Mouse (Mus musculus): ENCODE data around the gene Insm1. TPM values are rescaled to one million over a fixed set of nuclear protein-coding genes. Genes with fewer than 3 reads are reported as not detected.

The Insm1 gene
- polyA plus RNA-seq, 1 experiment from 2014 or later: 12.2 TPM

GRCm38 (mm10) chr2:146227646-146228045, 5.9 kb downstream of the Insm1 start:
- no peak overlapping the region for H3K4me3 ChIP-seq
- no peak overlapping the region for H3K9ac ChIP-seq (replicated peaks)
- H3K27me3 ChIP-seq: peaks cover 63% of the 10 kb centered on the region
- H3K4me1 ChIP-seq: peaks cover 28% of the 10 kb centered on the region
- H3K36me3 ChIP-seq: no peaks in the 10 kb centered on the region
- no peak overlapping the region for H3K27ac ChIP-seq (replicated peaks)
- 59% methylated on average over 3 of the region's 3 CpGs for WGBS
- no peaks in the 10 kb centered on the region for H3K9me3 ChIP-seq
- ATAC-seq (ENCODE audit: low FRiP score, low read depth): no peak
- H3K4me2 ChIP-seq (replicated peaks): no peak overlapping the region

DNA sequence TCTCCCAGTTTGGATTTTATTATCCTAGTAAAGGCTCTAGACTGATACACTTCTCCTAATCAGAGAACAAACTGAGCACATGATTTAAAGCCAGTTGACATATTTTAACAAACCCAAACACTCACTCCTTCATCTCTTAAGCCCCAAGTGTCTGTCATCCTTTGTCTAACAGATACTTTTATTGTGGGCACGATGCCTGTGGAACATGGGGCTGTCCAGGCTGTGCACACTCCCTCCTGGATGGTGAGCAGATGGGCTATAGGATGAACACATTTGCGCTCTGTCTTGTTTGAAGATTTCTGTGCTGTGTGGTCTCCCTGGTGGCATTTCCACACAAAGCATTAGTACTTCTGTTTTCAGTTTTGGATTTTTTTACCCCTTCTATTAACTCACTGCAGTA, 6.7 kb downstream of the Insm1 start:
- Histone ChIP-seq H3K4me2 (replicated peaks) (no peak overlapping the region), H3K9ac (replicated peaks) (no peak overlapping the region), H3K4me3 (no peak overlapping the region), H3K36me3 (no peaks in the 10 kb centered on the region), H3K27ac (replicated peaks) (no peak overlapping the region), H3K4me1 (peaks cover 26% of the 10 kb centered on the region), H3K9me3 (no peaks in the 10 kb centered on the region), H3K27me3 (peaks cover 55% of the 10 kb centered on the region)
- 62% methylated on average over 2 of the region's 2 CpGs for whole genome bisulfite sequencing
- no peak for ATAC-seq (ENCODE audit: low FRiP score, low read depth)

DNA sequence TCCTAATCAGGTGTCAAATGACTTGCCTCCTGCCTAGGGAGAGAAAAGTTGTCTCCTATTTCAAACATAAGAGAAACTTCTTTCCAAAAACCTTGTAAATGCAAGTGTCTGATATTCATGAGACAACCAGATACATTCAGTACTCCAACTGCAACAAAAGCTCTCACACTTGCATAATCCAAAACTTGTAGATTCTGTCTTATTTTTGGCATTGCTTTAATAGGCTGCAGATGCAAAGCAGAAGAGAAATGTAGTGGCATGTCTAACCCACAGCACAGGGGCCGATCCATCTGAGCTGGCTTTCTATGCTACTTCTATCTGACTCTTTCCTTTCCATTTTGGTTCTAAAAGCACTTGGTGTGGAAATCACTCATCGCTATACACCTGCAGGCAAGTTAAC, 9.8 kb downstream of the Insm1 start:
- Histone ChIP-seq H3K9ac (replicated peaks) (no peak overlapping the region), H3K4me3 (no peak overlapping the region), H3K36me3 (no peaks in the 10 kb centered on the region), H3K4me2 (replicated peaks) (no peak overlapping the region), H3K9me3 (no peaks in the 10 kb centered on the region), H3K27me3 (peaks cover 34% of the 10 kb centered on the region), H3K4me1 (peaks cover 3% of the 10 kb centered on the region; the same call in 1 of the 2 replicates), H3K27ac (replicated peaks) (no peak overlapping the region)
- ATAC-seq (ENCODE audit: low FRiP score, low read depth): no peak
- 95% methylated on average over 2 of the region's 2 CpGs for WGBS

DNA sequence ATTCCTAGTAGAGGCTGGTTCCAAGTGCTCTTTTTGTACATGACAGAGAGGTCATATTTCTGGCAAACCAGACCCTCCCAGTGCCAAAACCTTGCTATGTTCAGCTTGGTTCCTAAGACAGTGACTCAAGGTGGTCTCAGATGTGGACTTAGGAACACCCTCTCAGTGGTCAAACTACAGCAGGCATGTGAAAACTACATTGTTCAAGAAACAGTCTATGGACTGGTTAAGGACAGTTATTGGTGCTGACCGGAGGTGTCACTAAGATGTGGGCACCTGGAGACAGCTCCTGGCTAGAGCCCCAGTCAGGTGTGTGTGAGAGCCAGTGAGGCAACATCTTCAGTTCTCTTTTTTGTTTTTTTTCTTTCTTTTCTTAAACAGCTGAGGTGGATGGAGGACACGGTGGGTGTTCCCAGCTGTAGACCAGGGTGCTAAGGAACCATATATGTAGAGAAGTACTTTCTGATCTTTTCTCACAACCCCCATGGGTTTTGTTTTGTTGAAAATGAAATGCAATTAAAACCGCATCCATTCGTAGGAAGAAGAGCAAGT, 17.6 kb downstream of the Insm1 start:
- no peak for ATAC-seq (ENCODE audit: low FRiP score, low read depth)
- no peaks in the 10 kb centered on the region for H3K27me3 ChIP-seq
- 91% methylated on average over 4 of the region's 4 CpGs for WGBS
- 0 out of 2 replicates have a peak, but pooled peaks cover 1% of the 10 kb centered on the region for H3K36me3 ChIP-seq
- no peak overlapping the region for H3K27ac ChIP-seq (replicated peaks)
- H3K4me1 ChIP-seq: no peaks in the 10 kb centered on the region
- no peak overlapping the region for H3K9ac ChIP-seq (replicated peaks)
- no peak overlapping the region for H3K4me2 ChIP-seq (replicated peaks)
- no peak overlapping the region for H3K4me3 ChIP-seq
- H3K9me3 ChIP-seq: no peaks in the 10 kb centered on the region

GRCm38 (mm10) chr2:146244049-146244448, 22.3 kb downstream of the Insm1 start:
- Histone ChIP-seq H3K4me1 (peaks cover 11% of the 10 kb centered on the region), H3K36me3 (0 out of 2 replicates have a peak, but pooled peaks cover 6% of the 10 kb centered on the region), H3K9ac (replicated peaks) (no peak overlapping the region), H3K27ac (replicated peaks) (no peak overlapping the region), H3K9me3 (no peaks in the 10 kb centered on the region), H3K4me3 (no peak overlapping the region), H3K27me3 (peaks cover 5% of the 10 kb centered on the region; the same call in 1 of the 2 replicates), H3K4me2 (replicated peaks) (no peak overlapping the region)
- 88% methylated on average over 2 of the region's 2 CpGs for WGBS
- ATAC-seq (ENCODE audit: low FRiP score, low read depth): no peak

GRCm38 (mm10) chr2:146245401-146245800, 23.7 kb downstream of the Insm1 start:
- Histone ChIP-seq H3K9me3 (no peaks in the 10 kb centered on the region), H3K4me3 (no peak overlapping the region), H3K4me2 (replicated peaks) (no peak overlapping the region), H3K27ac (replicated peaks) (no peak overlapping the region), H3K9ac (replicated peaks) (no peak overlapping the region), H3K4me1 (peaks cover 16% of the 10 kb centered on the region), H3K36me3 (0 out of 2 replicates have a peak, but pooled peaks cover 6% of the 10 kb centered on the region), H3K27me3 (peaks cover 5% of the 10 kb centered on the region; the same call in 1 of the 2 replicates)
- 59% methylated on average over 7 of the region's 7 CpGs for WGBS
- ATAC-seq (ENCODE audit: low FRiP score, low read depth): no peak

GRCm38 (mm10) chr2:146246409-146247075, 24.8 kb downstream of the Insm1 start:
- H3K4me2 ChIP-seq (replicated peaks): no peak overlapping the region
- peaks cover 16% of the 10 kb centered on the region for H3K4me1 ChIP-seq
- peaks cover 5% of the 10 kb centered on the region; the same call in 1 of the 2 replicates for H3K27me3 ChIP-seq
- no peak overlapping the region for H3K27ac ChIP-seq (replicated peaks)
- no peak overlapping the region for H3K4me3 ChIP-seq
- 74% methylated on average over 4 of the region's 4 CpGs for WGBS
- H3K9me3 ChIP-seq: no peaks in the 10 kb centered on the region
- H3K9ac ChIP-seq (replicated peaks): no peak overlapping the region
- 0 out of 2 replicates have a peak, but pooled peaks cover 6% of the 10 kb centered on the region for H3K36me3 ChIP-seq
- no peak for ATAC-seq (ENCODE audit: low FRiP score, low read depth)

GRCm38 (mm10) chr2:146247576-146247975, 25.9 kb downstream of the Insm1 start:
- Histone ChIP-seq H3K4me3 (no peak overlapping the region), H3K9me3 (no peaks in the 10 kb centered on the region), H3K4me2 (replicated peaks) (no peak overlapping the region), H3K27ac (replicated peaks) (no peak overlapping the region), H3K27me3 (peaks cover 5% of the 10 kb centered on the region; the same call in 1 of the 2 replicates), H3K4me1 (peaks cover 16% of the 10 kb centered on the region), H3K36me3 (0 out of 2 replicates have a peak, but pooled peaks cover 6% of the 10 kb centered on the region), H3K9ac (replicated peaks) (no peak overlapping the region)
- no peak for ATAC-seq (ENCODE audit: low FRiP score, low read depth)
- 43% methylated on average over 6 of the region's 6 CpGs for WGBS

DNA sequence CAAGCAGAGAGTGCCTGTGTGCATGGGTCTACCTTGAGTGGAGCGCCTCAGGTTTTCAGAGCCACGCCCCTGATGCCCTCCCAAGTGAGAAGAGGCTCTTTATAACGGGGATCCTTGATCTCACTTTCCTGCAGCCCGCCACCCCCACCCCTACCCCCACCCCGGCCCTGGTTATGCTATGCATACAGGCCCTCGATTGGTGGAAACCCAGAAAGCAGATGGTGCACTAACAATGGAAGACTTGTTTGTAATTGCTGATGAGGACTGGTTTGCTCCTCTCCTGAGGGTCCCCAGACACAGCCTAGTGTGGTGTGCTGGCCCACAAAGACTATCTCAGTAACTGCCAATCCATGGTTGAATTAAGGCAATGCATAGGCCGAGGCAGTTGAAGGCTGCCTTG, 27.3 kb downstream of the Insm1 start:
- WGBS: 59% methylated on average over 7 of the region's 7 CpGs
- no peak overlapping the region for H3K9ac ChIP-seq (replicated peaks)
- ATAC-seq (ENCODE audit: low FRiP score, low read depth): peak; percentile 87
- no peak overlapping the region for H3K4me3 ChIP-seq
- H3K4me1 ChIP-seq: peaks cover 16% of the 10 kb centered on the region
- H3K36me3 ChIP-seq: 0 out of 2 replicates have a peak, but pooled peaks cover 6% of the 10 kb centered on the region
- H3K27me3 ChIP-seq: peaks cover 5% of the 10 kb centered on the region; the same call in 1 of the 2 replicates
- peak overlapping the region; percentile 64 for H3K27ac ChIP-seq (replicated peaks)
- H3K4me2 ChIP-seq (replicated peaks): no peak overlapping the region
- H3K9me3 ChIP-seq: no peaks in the 10 kb centered on the region

DNA sequence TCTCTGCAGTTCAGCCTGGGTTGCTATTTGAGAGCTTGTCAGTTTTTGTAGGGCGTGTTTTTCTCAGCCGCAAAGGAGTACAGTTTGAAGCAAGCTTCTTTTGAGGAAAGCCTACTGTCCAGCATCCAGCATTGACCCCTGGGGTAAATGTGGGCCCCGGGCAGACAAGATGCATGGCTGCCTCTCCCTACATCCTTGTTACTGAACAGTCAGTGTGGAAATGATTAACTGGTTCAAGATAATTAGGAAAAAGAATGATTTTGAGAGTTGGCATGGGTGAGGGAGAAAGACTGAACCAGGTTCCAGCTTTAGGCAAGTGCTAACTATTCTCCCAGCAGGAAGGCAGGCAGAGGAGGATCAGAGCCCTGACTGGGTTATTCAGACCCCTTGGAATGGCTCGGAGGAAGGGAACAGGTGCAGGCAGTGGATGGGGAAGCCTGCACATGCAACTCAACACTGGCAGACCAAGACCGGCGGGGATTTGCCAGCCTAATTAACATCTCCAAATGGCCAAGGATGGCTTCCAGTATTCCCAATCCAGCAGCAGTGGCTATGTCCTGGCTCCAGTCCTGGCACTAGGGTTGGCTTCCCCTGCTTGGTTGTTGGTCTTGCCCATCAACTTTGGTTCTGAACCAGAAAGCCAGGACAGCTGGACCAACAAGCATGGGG, 28.6 kb downstream of the Insm1 start:
- H3K36me3 ChIP-seq: no peaks in the 10 kb centered on the region
- H3K4me2 ChIP-seq (replicated peaks): no peak overlapping the region
- 77% methylated on average over 6 of the region's 6 CpGs for WGBS
- H3K9ac ChIP-seq (replicated peaks): no peak overlapping the region
- peaks cover 16% of the 10 kb centered on the region for H3K4me1 ChIP-seq
- no peak for ATAC-seq (ENCODE audit: low FRiP score, low read depth)
- H3K27me3 ChIP-seq: peaks cover 5% of the 10 kb centered on the region; the same call in 1 of the 2 replicates
- H3K9me3 ChIP-seq: no peaks in the 10 kb centered on the region
- H3K27ac ChIP-seq (replicated peaks): no peak overlapping the region
- H3K4me3 ChIP-seq: no peak overlapping the region

DNA sequence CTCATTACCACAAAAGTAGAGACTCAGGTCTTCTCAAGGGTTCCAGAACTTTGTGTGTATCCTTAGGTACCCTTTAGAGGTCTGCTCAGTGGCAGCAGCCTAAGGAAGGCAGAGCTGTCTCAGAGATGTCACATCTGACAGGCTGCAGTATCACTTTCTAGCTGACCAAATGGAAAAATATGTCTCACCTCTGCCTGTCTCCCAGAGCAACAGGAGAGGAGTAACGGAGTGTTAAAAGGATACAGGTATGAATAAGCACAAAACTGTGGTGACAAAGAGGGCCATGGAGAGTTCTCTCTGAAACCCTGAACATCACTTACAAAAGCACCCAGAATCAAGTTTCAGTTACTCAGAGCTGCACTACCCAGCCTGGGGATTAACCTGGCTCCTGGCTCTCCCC, 32.7 kb downstream of the Insm1 start:
- Histone ChIP-seq H3K4me3 (no peak overlapping the region), H3K9ac (replicated peaks) (no peak overlapping the region), H3K9me3 (no peaks in the 10 kb centered on the region), H3K4me2 (replicated peaks) (no peak overlapping the region), H3K27me3 (peaks cover 7% of the 10 kb centered on the region), H3K4me1 (peaks cover 32% of the 10 kb centered on the region), H3K36me3 (no peaks in the 10 kb centered on the region), H3K27ac (replicated peaks) (no peak overlapping the region)
- WGBS: 96% methylated on average over 1 of the region's 1 CpGs
- ATAC-seq (ENCODE audit: low FRiP score, low read depth): no peak

DNA sequence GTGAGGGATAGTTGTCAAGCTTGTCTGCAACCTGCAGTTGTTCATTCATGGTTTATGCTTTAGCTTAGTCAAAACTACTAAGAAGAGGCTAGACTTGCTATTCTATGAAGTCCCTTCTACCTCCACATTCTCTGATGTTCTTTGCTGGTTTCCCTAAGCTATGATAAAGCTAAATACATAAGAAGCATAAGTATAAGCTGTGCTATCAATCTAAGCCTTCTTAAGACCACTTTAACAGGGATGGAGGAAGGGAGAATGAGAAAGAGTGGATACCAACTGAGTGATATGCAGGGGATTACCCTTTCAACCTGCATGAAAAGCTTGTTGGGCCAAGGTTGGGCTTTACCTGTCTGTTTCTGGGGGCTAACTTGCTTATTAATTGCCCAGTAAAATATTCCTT, 33.9 kb downstream of the Insm1 start:
- Histone ChIP-seq H3K4me3 (no peak overlapping the region), H3K4me1 (peaks cover 42% of the 10 kb centered on the region)

More for the DNA sequence above, 33.9 kb downstream of the Insm1 start:
- no peak overlapping the region for H3K9ac ChIP-seq (replicated peaks)
- no peaks in the 10 kb centered on the region for H3K9me3 ChIP-seq
- H3K4me2 ChIP-seq (replicated peaks): no peak overlapping the region
- no peaks in the 10 kb centered on the region for H3K36me3 ChIP-seq
- H3K27ac ChIP-seq (replicated peaks): 0 out of 2 replicates have a peak overlapping the region, but pooled peaks have one; percentile 40
- no peak for ATAC-seq (ENCODE audit: low FRiP score, low read depth)
- peaks cover 7% of the 10 kb centered on the region for H3K27me3 ChIP-seq
